Mouse (Mus musculus): ENCODE measurements at regions not wholly inside any gene's neighbourhood (a gene's known extent, or its start where the extent isn't known, plus 50 kb on each side); places are given as distances from the start of the nearest gene placed in this dataset.

DNA sequence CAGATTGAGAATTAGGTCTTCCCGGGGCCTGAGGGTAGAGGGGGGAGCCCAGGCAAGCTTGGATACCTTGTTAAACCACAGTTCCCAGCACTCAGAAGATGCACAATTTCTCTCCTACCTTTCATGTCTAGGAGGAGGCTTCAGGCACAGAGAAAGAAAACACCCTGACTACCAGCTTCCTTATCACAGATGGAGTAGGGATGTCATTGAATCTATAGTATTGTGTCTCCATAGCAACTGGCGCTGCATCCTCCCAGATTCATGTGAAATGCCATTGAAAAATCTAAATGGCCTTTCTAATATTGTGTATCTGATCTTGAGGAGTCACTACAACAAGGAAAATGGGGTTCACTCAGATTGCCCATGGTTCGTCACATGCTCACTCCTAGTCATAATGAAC is 88.8 kb upstream of the Zkscan2 start:
- DNase-seq (ENCODE audit: low spot score) = no peak

DNA sequence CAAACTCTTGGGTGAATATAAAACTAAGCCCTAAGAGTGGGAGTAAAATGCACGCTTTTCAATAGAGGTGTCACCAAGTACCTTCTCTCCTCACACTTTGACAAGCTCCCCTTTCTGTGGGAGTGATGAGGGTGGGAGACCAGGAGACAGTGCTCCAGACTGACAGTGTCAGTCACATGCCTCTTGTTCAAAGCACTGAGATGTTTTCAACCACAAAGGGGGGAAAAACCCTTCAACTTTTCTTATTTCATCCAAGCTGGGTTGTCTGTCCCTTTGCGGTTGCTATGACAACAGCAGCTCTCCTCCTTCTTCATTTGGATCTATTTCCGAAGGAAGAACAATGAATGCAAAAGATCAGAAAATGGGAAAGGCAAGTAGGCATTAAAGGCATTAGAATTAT is 73.5 kb upstream of the Zkscan2 start:
- peak; percentile 11 for DNase-seq (ENCODE audit: low spot score)

- no peak for DNase-seq (ENCODE audit: low spot score)
Measured at GRCm38 (mm10) chr7:123572376-123572990, 72.2 kb upstream of the Zkscan2 start.

DNA sequence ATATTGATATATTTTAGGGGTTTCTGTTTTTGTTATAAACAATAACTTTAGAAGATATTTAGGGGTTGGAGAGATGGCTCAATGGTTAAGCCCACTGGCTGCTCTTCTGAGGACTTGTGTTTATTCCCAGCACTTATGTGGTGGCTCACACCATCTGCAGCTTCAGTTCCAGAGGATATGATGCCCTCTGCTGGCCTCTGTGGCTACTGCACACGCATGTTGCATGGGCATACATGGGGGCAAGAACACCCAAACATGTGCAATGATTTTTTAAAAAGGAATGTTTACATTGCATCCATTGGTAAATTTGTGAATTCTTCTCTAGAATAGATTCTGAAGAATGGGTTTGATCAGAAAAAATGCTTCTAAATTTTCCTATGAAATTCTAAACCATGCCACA is 66.0 kb upstream of the Zkscan2 start:
- no peak for DNase-seq (ENCODE audit: low spot score)

DNA sequence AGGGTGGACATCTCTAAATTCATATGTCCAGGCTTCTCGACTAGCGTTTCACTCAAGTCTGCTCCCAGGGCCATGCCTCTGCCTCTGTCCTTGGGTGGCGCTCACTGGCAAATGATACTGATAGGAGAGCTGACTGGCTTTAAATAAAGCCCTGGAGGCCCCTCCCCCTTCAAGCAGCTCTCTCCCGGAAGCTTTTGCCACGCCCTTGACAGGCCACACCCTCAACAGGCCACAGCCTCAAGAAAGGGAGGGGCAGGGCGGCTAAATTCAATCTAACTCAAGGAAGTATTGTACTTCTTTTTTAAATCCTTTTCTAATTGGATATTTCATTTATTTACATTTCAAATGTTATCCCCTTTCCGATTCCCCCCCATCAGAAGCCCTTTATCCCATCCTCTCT is 59.3 kb upstream of the Zkscan2 start:
- DNase-seq (ENCODE audit: low spot score) = no peak
